Mouse (Mus musculus) heart, adult 2 months (tissue): Measurements from ENCODE around the gene 4931428F04Rik. TPM values are rescaled to one million over a fixed set of nuclear protein-coding genes. Genes with fewer than 3 reads are reported as not detected.
A peak's percentile ranks its signal among the peaks of the same experiment; 100 is the strongest.

ENCODE experiments used
- DNase-seq, 2 experiments: peaks; one replicate each; pipeline ENCODE4 v3.0.0; 2021
- H3K27ac ChIP-seq: fragments of 200-600 bp; 2 replicates; pipeline ENCODE4 v1.8.1; 2022
- H3K27me3 ChIP-seq: fragments of 200-500 bp; 2 replicates; pipeline ENCODE4 v1.6.1; 2012; ENCODE audit warnings: mild to moderate bottlenecking, low read length, inconsistent platforms, mixed read lengths; ENCODE audit not compliant: control insufficient read depth, insufficient read depth
- H3K36me3 ChIP-seq: fragments of 200-500 bp; 2 replicates; pipeline ENCODE4 v1.6.1; 2012; ENCODE audit warnings: low read length, inconsistent platforms; ENCODE audit not compliant: control insufficient read depth, insufficient read depth
- H3K4me1 ChIP-seq: fragments of 200-500 bp; 2 replicates; pipeline ENCODE4 v1.6.1; 2011; ENCODE audit warnings: low read length; ENCODE audit not compliant: control insufficient read depth, insufficient read depth
- H3K4me3 ChIP-seq: fragments of 200-600 bp; 2 replicates; pipeline ENCODE4 v1.8.1; 2022
- H3K79me2 ChIP-seq: fragments of 200-500 bp; replicated peaks from 2 replicates; pipeline ENCODE4 v1.6.1; 2012; ENCODE audit warnings: mild to moderate bottlenecking, inconsistent platforms, low read length, moderate library complexity, mixed read lengths; ENCODE audit not compliant: control insufficient read depth, insufficient read depth
- H3K9ac ChIP-seq: fragments of 200-500 bp; 2 replicates; pipeline ENCODE4 v1.6.1; 2012; ENCODE audit warnings: low read depth, mild to moderate bottlenecking, control low read depth, inconsistent platforms, low read length, mixed read lengths
- CTCF ChIP-seq: fragments of 200-600 bp; IDR thresholded peaks from 2 replicates; pipeline ENCODE4 v1.8.1; 2022; ENCODE audit warnings: antibody characterized with exemption, mild to moderate bottlenecking, moderate library complexity
- EP300 ChIP-seq: fragments of 200-500 bp; IDR thresholded peaks from 2 replicates; pipeline ENCODE4 v1.6.1; 2011; ENCODE audit warnings: low read depth, low read length, control low read depth; ENCODE audit not compliant: insufficient read depth
- POLR2A ChIP-seq: fragments of 200-500 bp; IDR thresholded peaks from 2 replicates; pipeline ENCODE4 v1.6.1; 2011; ENCODE audit warnings: mild to moderate bottlenecking, low read depth, low read length, control low read depth; ENCODE audit not compliant: insufficient read depth
- WGBS: fragments of 180-500 bp; shearing (Covaris S2); methylation state at CpG from one replicate; pipeline ENCODE4 v1.1.7; 2018; 5-methylcytosine and 5-hydroxymethylcytosine counted together
- intact Hi-C: fragments of 180-260 bp; cut with DNase I; formaldehyde crosslinking; loops from one replicate; pipeline ENCODE4 v1.15.1; 2025
- polyA plus RNA-seq: library from polyadenylated mRNA; depleted of rRNA; stranded (reverse); fragments of >200 nt; gene quantifications from 2 replicates; pipeline ENCODE4 v1.2.3, GENCODE M21; 2012
- total RNA-seq, 2 experiments: library from RNA; stranded (reverse); gene quantifications; 2 replicates each; pipeline ENCODE4 v1.2.3; 2021

Gene 4931428F04Rik
- total and polyA plus RNA-seq, 3 experiments: 1.1 to 2.1 (median 1.2) TPM

DNA sequence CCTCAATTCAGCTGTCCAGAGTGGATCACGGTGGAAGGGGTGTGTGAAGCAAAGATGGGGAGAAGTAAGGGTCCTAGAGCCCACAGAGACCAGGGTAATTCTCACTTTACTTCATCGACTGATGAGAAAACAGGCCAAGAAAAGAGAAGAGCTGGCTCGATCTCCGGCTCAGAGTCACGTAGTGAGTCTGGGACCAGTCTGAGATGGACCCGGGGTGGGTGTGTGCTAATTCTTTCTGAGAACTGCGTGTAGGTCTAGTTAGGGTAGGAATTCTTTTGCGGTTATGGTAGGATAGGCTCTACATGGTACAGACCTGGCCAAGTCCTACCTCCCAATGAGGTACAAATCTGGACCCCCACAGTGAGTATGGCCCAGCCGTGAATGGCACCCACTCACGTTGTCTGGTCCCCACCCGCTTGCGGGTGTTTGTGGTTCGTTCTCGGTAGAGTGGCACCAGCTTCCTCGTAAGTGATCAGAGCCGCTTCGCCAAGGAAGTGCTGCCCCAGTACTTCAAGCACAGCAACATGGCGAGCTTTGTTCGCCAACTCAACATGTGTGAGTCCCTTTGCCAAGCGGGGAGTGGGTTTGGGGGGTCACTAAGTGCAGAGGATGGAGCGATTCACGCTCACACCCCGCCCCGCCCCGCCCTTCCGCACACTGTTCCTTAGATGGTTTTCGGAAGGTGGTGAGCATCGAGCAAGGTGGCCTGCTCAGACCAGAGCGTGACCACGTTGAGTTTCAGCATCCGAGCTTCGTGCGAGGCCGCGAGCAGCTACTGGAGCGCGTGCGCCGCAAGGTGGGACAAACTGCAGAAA, 19.4 kb downstream of the 4931428F04Rik start:
- no peak for TF ChIP-seq EP300
- TF ChIP-seq POLR2A: no peak
- TF ChIP-seq CTCF: no peak
- WGBS: 40% methylated on average over 39 of the region's 39 CpGs
- H3K4me1 ChIP-seq: peaks cover 3% of the 10 kb centered on the region; the same call in 1 of the 2 replicates
- H3K4me3 ChIP-seq: peak overlapping the region; percentile 45
- peak in 1 of 2 experiments; percentile 23 for DNase-seq
- peak overlapping the region; percentile 75 for H3K27ac ChIP-seq
- peak overlapping the region; percentile 86 for H3K9ac ChIP-seq
- intact Hi-C loops: no loop called here
- H3K36me3 ChIP-seq: no peaks in the 10 kb centered on the region
- no peaks in the 10 kb centered on the region for H3K27me3 ChIP-seq
- H3K79me2 ChIP-seq: no peaks in the 10 kb centered on the region

GRCm38 (mm10) chr8:105269461-105269947, 20.2 kb downstream of the 4931428F04Rik start, which contains the start of gene Hsf4:
Gene Hsf4 (plus strand): TSS chr8:105269801.
- H3K9ac ChIP-seq: peak within 1 kb of the TSS; percentile 86
- H3K79me2 ChIP-seq: no peaks in the 10 kb centered on the region
- H3K4me3 ChIP-seq: peak within 1 kb of the TSS; percentile 45
- intact Hi-C loops: loop anchor here (10.0 kb wide), 1 partner anchor 615 kb away; no protein-coding TSS in a partner anchor
- H3K27me3 ChIP-seq: no peaks in the 10 kb centered on the region
- H3K27ac ChIP-seq: peak within 1 kb of the TSS; percentile 75
- H3K36me3 ChIP-seq: no peaks in the 10 kb centered on the region
- peak; percentile 47; the same call in 1 of the 2 replicates for TF ChIP-seq POLR2A
- TF ChIP-seq CTCF: no peak
- H3K4me1 ChIP-seq: peaks cover 3% of the 10 kb centered on the region
- 2% methylated on average over 42 of the region's 42 CpGs for WGBS
- DNase-seq: peak; percentile 85 to 87

- Histone ChIP-seq H3K79me2 (no peaks in the 10 kb centered on the region), H3K36me3 (no peaks in the 10 kb centered on the region), H3K27ac (peak overlapping the region; percentile 75), H3K4me1 (peaks cover 3% of the 10 kb centered on the region), H3K9ac (peak overlapping the region; percentile 86), H3K4me3 (peak overlapping the region; percentile 45), H3K27me3 (no peaks in the 10 kb centered on the region)
- TF ChIP-seq CTCF (no peak), EP300 (0 out of 2 replicates have a peak, but pooled peaks have one; percentile 33)
- intact Hi-C loops: loop anchor here (10.0 kb wide), 1 partner anchor 614 kb away; no protein-coding TSS in a partner anchor
- 12% methylated on average over 10 of the region's 10 CpGs for WGBS
- DNase-seq: no peak
Observed at GRCm38 (mm10) chr8:105269075-105269458, 20.6 kb downstream of the 4931428F04Rik start.

DNA sequence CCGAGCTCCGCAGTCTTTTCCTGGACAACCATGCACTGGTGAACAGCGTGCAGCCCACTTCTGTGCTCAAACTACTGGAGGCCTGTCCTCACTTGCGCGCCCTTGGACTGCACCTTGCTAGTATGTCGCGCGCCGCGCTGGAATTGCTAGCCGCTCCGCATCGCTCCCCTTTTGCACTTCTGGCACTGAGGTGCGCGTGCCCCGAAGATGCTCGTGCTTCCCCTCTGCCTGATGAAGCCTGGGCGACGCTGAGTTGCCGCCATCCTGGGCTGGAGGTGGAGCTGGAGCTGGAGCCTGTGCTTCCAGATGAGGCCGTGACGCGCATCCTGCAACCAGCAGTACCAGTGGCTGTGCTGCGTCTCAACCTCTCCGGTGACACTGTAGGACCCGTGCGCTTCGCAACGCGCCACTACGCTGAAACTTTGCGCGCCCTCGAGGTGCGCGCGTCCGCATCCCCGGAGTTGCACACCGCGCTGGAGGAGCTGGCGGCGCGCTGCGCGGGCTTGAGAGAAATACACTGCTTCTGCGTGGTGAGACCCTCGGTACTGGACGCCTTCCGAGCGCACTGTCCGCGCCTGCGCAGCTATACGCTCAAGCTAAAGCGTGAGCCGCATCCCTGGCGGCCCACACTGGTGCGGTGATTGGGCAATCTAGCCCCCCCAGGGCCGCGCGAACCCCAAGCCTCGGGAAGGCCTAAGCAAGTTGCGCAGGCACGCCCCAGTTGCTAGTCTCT, 21.2 kb downstream of the 4931428F04Rik start:
- Histone ChIP-seq H3K4me1 (peaks cover 3% of the 10 kb centered on the region), H3K9ac (peak overlapping the region; percentile 86), H3K27ac (peak overlapping the region; percentile 75), H3K36me3 (no peaks in the 10 kb centered on the region), H3K27me3 (no peaks in the 10 kb centered on the region), H3K4me3 (peak overlapping the region; percentile 45), H3K79me2 (no peaks in the 10 kb centered on the region)
- peak; percentile 27 to 41 for DNase-seq
- TF ChIP-seq EP300 (no peak), CTCF (no peak)
- intact Hi-C loops: loop anchor here (10.0 kb wide), 1 partner anchor 614 kb away; no protein-coding TSS in a partner anchor
- whole genome bisulfite sequencing: 26% methylated on average over 65 of the region's 65 CpGs

DNA sequence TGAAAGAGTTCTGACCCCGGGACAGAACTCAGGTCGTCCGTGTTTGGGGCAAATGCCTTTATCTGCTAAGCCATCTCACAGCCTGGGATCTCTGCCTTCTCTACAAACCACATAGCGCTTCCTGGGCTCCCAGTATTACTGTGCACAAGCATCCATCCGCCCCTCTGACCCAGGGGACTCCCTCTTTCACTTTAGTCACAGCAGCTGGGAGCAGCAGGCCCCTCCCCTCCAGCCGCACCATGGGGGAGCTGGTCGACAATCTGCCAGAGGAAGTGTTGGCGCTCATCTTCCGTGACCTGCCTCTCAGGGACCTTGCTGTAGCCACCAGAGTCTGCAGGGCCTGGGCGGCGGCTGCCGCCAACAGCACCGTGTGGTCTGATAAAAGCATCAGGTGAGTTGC, 22.9 kb downstream of the 4931428F04Rik start:
- Histone ChIP-seq H3K4me3 (no peak overlapping the region), H3K27ac (no peak overlapping the region), H3K9ac (no peak overlapping the region), H3K36me3 (no peaks in the 10 kb centered on the region), H3K79me2 (no peaks in the 10 kb centered on the region), H3K4me1 (peaks cover 3% of the 10 kb centered on the region), H3K27me3 (no peaks in the 10 kb centered on the region)
- TF ChIP-seq CTCF (no peak), EP300 (no peak), POLR2A (no peak)
- intact Hi-C loops: loop anchor here (10.0 kb wide), 1 partner anchor 612 kb away; no protein-coding TSS in a partner anchor
- 78% methylated on average over 13 of the region's 13 CpGs for WGBS
- DNase-seq: peak; percentile 16 to 34

DNA sequence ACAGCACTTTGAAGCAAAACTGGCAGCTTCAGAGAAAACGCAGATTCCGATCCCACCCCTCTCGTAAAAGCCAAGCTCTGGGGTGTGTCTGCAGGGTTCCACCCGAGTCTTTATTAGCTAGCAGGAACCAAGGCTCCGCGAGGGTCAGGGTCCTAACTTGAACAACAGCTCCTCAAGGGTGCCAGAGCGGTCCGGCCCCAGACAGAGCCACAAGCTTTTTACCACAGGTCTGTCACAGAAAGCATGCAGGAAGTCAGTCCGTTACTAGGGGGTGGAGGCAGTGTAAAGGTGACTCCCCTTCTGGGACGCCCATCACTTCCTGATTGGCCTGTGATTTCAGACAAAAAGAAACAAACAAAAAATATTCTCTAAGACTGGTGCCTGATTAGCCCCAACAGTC, 24.5 kb downstream of the 4931428F04Rik start:
- Histone ChIP-seq H3K9ac (0 out of 2 replicates have a peak overlapping the region, but pooled peaks have one; percentile 4), H3K4me1 (peaks cover 3% of the 10 kb centered on the region), H3K27me3 (no peaks in the 10 kb centered on the region), H3K36me3 (no peaks in the 10 kb centered on the region), H3K27ac (peak overlapping the region; percentile 47; the same call in 1 of the 2 replicates), H3K79me2 (no peaks in the 10 kb centered on the region), H3K4me3 (peak overlapping the region; percentile 51)
- WGBS: 12% methylated on average over 10 of the region's 10 CpGs
- DNase-seq: peak; percentile 43 to 49
- intact Hi-C loops: loop anchor here (10.0 kb wide), 1 partner anchor 610 kb away; no protein-coding TSS in a partner anchor
- no peak for TF ChIP-seq CTCF
- TF ChIP-seq EP300: no peak
- no peak; the same call in 1 of the 2 replicates for TF ChIP-seq POLR2A
